Mouse (Mus musculus) layer of hippocampus, postnatal 14 days (tissue): ENCODE data around the gene Rad23a. TPM values are rescaled to one million over a fixed set of nuclear protein-coding genes. Genes with fewer than 3 reads are reported as not detected.
"Not testable (repeated sequence)": the region's sequence is repeated elsewhere in the genome, so short reads cannot be mapped to it uniquely, and the experiment has no call there.

Experiments
- DNase-seq, 2 experiments: peaks; one replicate each; pipeline ENCODE4 v3.0.0; 2021 to 2022; ENCODE audit warnings: low spot score in 2 of 2, mixed read lengths in 1 of 2
- total RNA-seq, 2 experiments: library from RNA; stranded (reverse); gene quantifications; 2 replicates each; pipeline ENCODE4 v1.2.3; 2021

Rad23a gene
- total RNA-seq, 2 experiments from 2014 or later: 59.4 to 64.8 TPM

DNA sequence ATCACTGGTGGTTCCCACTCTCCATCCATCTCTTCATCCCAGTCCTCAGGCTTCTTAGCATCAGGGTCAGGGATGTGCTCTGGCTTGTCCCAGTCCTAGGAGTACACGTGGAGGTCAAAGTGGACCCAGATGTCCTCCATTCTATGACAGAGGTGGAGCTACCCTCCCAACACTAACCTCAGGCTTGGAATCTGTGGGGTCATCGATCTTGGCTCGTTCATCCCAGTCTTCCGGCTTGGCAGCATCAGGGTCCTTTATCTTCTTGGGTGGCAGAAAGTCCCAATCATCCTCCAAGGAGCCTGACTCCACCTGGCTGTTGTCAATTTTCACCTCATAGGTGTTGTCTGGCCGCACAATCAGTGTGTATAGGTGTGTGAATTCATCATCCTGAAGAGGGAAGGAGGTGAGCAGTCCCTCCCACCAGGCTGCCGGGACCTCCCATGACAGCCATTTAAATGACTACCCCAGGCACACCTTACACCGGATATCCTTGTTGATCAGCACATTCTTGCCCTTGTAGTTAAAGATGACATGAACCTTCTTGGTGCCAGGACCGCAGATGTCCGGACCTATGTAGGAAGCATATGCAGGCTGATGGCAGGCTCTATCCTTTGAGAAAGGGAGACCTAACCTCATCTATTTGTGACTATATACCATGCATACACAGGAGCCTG is 4.1 kb upstream of the Rad23a start:
- no peak for DNase-seq

GRCm38 (mm10) chr8:84841514-84841913 is 1.0 kb upstream of the Rad23a start:
- no peak for DNase-seq

DNA sequence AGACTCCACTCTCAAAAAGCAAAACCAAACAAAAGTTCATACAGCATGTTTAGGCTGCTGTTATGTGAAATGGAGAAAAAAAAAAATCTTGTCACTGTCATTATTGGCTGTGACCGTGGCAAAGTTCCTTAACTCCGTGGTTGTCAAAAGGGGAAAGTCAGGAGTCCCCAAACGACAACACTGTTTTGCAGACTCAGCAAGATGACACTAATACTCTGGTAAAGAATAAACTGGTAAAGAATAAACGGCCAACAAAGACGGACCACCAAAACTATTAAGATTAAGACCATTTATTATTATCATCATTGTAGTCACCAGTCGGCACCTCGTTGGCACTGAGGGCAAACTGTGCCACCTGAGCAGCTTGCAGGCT is 604 bp downstream of the Rad23a start:
- DNase-seq: no peak

DNA sequence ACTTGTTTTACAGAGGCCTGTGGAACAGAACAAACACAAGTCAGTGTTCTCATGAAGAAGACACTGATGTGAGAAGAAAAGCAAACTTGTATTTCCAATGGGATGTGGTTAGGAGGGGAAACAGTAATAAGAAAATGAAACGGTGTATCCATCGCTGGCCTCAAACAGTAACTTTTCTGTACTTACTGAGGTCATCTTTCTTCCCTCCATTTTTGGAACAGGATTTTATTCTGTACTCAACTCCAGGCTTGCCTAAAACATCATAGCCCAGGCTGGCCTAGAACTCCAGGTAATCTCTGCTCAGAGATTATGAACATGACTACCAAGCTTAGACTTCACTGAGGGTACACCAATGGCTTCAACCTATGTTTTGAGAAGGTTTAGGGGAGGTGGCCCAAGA is 1.1 kb downstream of the Rad23a start:
- no peak for DNase-seq

DNA sequence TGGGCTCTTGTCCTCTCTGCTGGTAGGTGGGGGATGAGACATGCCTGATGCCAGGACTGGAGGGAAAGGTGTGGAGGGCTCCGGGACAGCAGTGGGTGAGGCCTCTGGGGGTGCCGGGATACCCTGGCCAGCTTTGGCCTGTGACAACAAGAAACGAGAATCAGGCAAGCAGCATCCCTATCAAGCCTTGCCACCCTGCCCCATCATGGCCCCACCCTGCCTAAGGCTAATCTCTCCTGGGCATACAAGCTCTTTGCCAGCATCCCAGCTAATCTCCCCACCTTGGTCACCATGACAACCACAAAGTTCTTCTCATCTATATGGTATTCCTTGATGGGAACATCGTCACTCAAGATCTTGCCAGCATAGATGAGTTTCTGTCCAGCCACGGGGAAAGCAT is 2.0 kb downstream of the Rad23a start:
- DNase-seq: no peak

DNA sequence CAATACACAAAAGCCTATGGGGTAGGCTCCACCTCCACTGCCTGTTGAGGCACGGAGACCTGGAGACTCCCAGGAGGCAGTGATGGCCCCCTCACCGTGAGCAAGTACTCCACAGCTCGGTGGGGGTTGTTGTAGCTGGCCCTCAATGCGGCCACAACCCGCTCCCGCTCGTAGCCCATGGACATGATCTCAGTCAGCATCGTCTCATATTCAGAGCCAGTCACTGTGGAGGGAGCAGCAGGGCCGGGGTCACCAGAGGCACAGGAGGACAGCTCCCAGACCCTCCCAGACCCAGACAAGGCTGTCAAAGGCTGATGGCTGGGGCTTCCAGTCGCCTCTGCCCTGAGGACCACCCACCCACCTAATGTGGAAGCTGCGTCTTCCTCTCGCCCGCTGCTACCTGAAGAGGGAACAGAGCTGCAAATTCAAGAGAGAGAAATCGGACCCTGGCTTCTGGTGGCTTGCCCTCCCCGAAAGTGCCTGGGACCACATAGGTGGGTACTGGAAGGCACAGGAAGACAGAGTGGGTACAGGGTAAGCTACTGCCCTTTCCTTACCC is 2.5 kb downstream of the Rad23a start:
- DNase-seq: no peak

- DNase-seq: no peak
Measured at GRCm38 (mm10) chr8:84837149-84837911, 3.1 kb downstream of the Rad23a start.

- DNase-seq: peak; percentile 89 to 93
Measured at GRCm38 (mm10) chr8:84834866-84835855, 5.3 kb downstream of the Rad23a start.

DNA sequence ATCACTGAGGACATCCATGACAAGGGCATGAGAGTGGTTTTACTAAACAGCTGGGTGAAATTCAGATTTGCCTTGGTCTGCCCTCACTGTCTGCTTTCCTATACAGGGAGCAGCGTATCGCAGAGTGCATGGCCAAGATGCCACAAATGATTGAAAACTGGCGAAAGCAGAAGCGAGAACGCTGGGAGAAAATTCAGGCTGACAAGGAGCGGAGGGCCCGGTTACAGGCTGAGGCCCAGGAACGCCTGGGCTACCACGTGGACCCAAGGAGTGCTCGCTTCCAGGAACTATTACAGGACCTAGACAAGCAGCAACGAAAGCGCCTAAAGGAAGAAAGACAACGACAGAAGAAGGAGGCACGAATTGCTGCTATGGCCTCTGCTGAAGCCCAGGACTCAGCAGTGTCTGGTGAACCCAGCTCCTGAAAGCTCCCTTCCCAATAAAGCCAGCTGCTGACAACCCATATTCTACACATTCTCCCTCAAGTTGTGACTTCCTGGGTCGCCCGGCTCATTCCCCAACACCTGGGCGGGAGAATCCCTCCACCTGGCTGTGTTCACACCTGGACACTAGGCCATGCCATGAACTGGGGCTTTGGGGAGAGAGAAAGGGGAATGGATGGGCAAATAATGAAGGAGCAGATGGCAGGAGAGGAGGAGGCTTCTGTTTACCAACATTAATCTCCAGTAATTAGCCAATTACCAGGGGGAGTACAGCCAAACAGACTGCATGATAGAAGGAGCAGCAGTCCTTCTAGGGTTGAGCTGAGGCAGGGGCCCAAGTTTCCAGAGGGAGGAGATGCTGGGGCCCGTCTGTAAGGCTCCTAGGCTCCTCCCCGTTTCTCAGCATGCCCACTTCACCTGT is 6.2 kb downstream of the Rad23a start:
- peak; percentile 43 to 73 for DNase-seq

- no peak for DNase-seq
Measured at GRCm38 (mm10) chr8:84832759-84833742, 7.4 kb downstream of the Rad23a start.

DNA sequence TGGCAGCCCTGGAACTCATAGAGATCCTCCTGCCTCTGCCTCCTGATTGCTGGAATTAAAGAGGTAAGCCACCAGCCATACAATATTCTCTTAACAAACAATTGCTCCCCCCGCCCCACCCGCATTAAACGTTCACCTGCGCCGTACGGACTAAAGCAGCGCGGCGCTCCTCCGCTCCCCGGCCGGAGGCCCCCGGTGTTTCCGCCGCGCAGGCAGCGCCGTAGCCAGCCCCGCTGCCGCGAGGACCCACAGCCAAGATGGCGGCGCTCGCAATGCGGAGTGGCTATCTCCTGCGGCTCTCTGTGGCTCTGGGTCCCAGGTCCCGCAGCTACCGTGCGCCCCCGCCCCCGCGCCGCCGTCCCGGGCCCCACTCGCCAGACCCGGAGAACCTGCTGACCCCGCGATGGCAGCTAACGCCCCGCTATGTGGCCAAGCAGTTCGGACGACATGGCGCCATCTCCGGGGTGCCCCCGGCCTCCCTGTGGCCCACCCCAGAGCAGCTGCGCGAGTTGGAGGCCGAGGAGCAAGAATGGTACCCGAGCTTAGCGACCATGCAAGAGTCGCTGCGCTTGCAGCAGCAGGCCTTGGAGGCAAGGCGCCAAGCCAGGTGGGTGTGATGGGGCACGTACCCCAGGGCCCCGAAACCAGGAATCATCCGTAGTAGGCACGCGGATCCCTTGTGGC is 8.3 kb downstream of the Rad23a start:
- DNase-seq: peak in 1 of 2 experiments; percentile 82

DNA sequence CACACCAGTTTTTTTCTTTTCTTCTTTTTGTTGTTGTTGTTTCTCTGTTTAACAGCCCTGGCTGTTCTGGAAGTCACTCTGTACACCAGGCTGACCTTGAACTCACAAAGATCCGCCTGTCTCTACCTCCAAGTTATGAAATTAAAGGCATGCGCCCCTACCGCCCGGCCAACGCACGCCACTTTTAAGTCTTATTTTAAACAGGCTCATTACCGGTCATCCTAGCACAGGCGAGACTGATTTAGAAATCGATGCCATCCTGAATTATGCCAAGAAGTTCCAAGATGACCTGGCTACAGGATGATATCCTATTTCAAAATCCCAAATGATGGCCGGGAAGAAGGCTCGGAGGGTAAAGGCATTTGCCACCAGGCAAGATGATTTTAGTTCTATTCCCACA is 9.0 kb downstream of the Rad23a start, which contains the start of gene Gadd45gip1:
Gadd45gip1 (plus strand) TSS at position 33 of the 400 bp plus-strand sequence.
- DNase-seq: no peak

- not testable (repeated sequence) for DNase-seq
Measured at GRCm38 (mm10) chr8:84826518-84826917, 13.9 kb downstream of the Rad23a start.

GRCm38 (mm10) chr8:84825636-84826035 is 14.8 kb downstream of the Rad23a start:
- DNase-seq: no peak

GRCm38 (mm10) chr8:84823653-84824052 is 16.8 kb downstream of the Rad23a start:
- DNase-seq: peak in 1 of 2 experiments; percentile 54

- no peak for DNase-seq
Measured at GRCm38 (mm10) chr8:84822723-84823122, 17.7 kb downstream of the Rad23a start, which contains the start of gene Dand5. Gene Dand5 (minus strand): TSS chr8:84822823.

GRCm38 (mm10) chr8:84816117-84816516 is 24.3 kb downstream of the Rad23a start:
- DNase-seq: no peak

DNA sequence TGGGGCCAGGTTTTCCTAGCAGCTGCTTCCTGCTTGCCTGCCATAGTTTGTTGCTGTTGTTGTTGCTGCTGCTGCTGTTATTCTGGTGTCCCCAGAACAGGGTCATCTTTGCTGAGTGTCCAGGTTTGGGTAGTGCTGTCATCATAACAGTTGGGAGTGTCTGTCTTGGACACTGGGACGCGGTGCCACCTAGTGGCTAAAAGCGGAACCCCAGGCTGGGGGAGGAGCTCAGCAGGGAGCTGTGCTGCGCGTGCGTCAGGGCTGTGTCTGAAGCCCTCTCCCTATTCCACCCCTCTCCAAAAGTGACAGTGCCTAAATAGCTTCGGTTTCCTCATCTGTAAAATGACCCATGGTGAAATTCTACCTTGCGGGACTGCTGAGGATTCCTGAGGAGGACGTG is 24.9 kb downstream of the Rad23a start:
- peak; percentile 97 to 99 for DNase-seq
